Mouse (Mus musculus) kidney, adult 8-10 months (tissue): ENCODE measurements around the gene Nrros.
"Not testable (repeated sequence)": the region's sequence is repeated elsewhere in the genome, so short reads cannot be mapped to it uniquely, and the experiment has no call there.

Experiments
- DNase-seq, 2 experiments: peaks; one replicate each; pipeline ENCODE4 v3.0.0; 2022

Nrros gene

GRCm38 (mm10) chr16:32114406-32114805, 51.0 kb downstream of the Nrros start:
- no peak for DNase-seq

GRCm38 (mm10) chr16:32113541-32114218, 51.7 kb downstream of the Nrros start:
- peak; percentile 39 to 40 for DNase-seq

- DNase-seq, result no peak
These were observed 54.3 kb downstream of the Nrros start for GRCm38 (mm10) chr16:32110951-32111699.

- no peak for DNase-seq
These were observed 56.8 kb downstream of the Nrros start for GRCm38 (mm10) chr16:32108578-32108977.

GRCm38 (mm10) chr16:32108170-32108569, 57.2 kb downstream of the Nrros start:
- no peak for DNase-seq

- no peak for DNase-seq
These were observed 57.9 kb downstream of the Nrros start for GRCm38 (mm10) chr16:32107342-32108045.

GRCm38 (mm10) chr16:32105698-32106097, 59.7 kb downstream of the Nrros start:
- no peak for DNase-seq

GRCm38 (mm10) chr16:32102295-32102694, 63.1 kb downstream of the Nrros start:
- DNase-seq, result no peak

- peak; percentile 92 to 94 for DNase-seq
These were observed 65.7 kb downstream of the Nrros start, which contains the start of the genes Pigx and Cep19 for GRCm38 (mm10) chr16:32099638-32100150. Gene Pigx (minus strand): TSS chr16:32099740. Gene Cep19 (plus strand): TSS chr16:32099800.

- no peak for DNase-seq
These were observed 66.3 kb downstream of the Nrros start for GRCm38 (mm10) chr16:32098897-32099637.

GRCm38 (mm10) chr16:32097757-32098156, 67.6 kb downstream of the Nrros start:
- not testable (repeated sequence) for DNase-seq
